Mouse (Mus musculus): Measurements from ENCODE around the gene Anapc7. TPM values are rescaled to one million over a fixed set of nuclear protein-coding genes. Genes with fewer than 3 reads are reported as not detected.
"Not testable (repeated sequence)": the region's sequence is repeated elsewhere in the genome, so short reads cannot be mapped to it uniquely, and the experiment has no call there.

Anapc7 gene
- polyA plus RNA-seq, 1 experiment from 2014 or later: 28.3 TPM

GRCm38 (mm10) chr5:122415465-122415864 is 6.0 kb upstream of the Anapc7 start:
- no peaks in the 10 kb centered on the region for H3K36me3 ChIP-seq (ENCODE audit: control insufficient read depth, insufficient read depth, low read length)
- H3K27ac ChIP-seq (ENCODE audit: low read depth, low read length): no peak overlapping the region
- 90% methylated on average over 12 of the region's 12 CpGs for WGBS
- H3K4me3 ChIP-seq (ENCODE audit: low read depth, low read length): no peak overlapping the region
- no peaks in the 10 kb centered on the region for H3K27me3 ChIP-seq (ENCODE audit: control insufficient read depth, insufficient read depth, low read length)
- H3K9ac ChIP-seq (ENCODE audit: low read length): no peak overlapping the region
- ATAC-seq (replicated peaks; ENCODE audit: low FRiP score): no peak
- H3K9me3 ChIP-seq (ENCODE audit: control insufficient read depth, low read length): no peaks in the 10 kb centered on the region
- no peaks in the 10 kb centered on the region for H3K4me1 ChIP-seq (replicated peaks; ENCODE audit: control insufficient read depth, insufficient read depth, low read length)
- H3K4me2 ChIP-seq (ENCODE audit: low read depth, low read length, severe bottlenecking): no peak overlapping the region
- no peak for DNase-seq (ENCODE audit: low spot score)

GRCm38 (mm10) chr5:122420676-122421075 is 817 bp upstream of the Anapc7 start:
- H3K4me2 ChIP-seq (ENCODE audit: low read depth, low read length, severe bottlenecking); ATAC-seq (replicated peaks; ENCODE audit: low FRiP score): not testable (repeated sequence)

GRCm38 (mm10) chr5:122422071-122422964 is 825 bp downstream of the Anapc7 start:
- no peaks in the 10 kb centered on the region for H3K27me3 ChIP-seq (ENCODE audit: control insufficient read depth, insufficient read depth, low read length)
- H3K36me3 ChIP-seq (ENCODE audit: control insufficient read depth, insufficient read depth, low read length): no peaks in the 10 kb centered on the region
- H3K4me3 ChIP-seq (ENCODE audit: low read depth, low read length): peak overlapping the region; percentile 98
- peak overlapping the region; percentile 89 for H3K9ac ChIP-seq (ENCODE audit: low read length)
- DNase-seq (ENCODE audit: low spot score): peak; percentile 93
- peaks cover 3% of the 10 kb centered on the region; the same call in 1 of the 2 replicates for H3K4me1 ChIP-seq (replicated peaks; ENCODE audit: control insufficient read depth, insufficient read depth, low read length)
- under 1% methylated on average over 73 of the region's 73 CpGs for WGBS
- H3K4me2 ChIP-seq (ENCODE audit: low read depth, low read length, severe bottlenecking): peak overlapping the region; percentile 62
- H3K27ac ChIP-seq (ENCODE audit: low read depth, low read length): peak overlapping the region; percentile 85
- ATAC-seq (replicated peaks; ENCODE audit: low FRiP score): peak; percentile 84
- H3K9me3 ChIP-seq (ENCODE audit: control insufficient read depth, low read length): no peaks in the 10 kb centered on the region

More at GRCm38 (mm10) chr5:122420676-122421075, 817 bp upstream of the Anapc7 start:
- not testable (repeated sequence) for H3K27ac ChIP-seq (ENCODE audit: low read depth, low read length); H3K9me3 ChIP-seq (ENCODE audit: control insufficient read depth, low read length); DNase-seq (ENCODE audit: low spot score); H3K4me1 ChIP-seq (replicated peaks; ENCODE audit: control insufficient read depth, insufficient read depth, low read length); H3K27me3 ChIP-seq (ENCODE audit: control insufficient read depth, insufficient read depth, low read length); H3K4me3 ChIP-seq (ENCODE audit: low read depth, low read length); H3K36me3 ChIP-seq (ENCODE audit: control insufficient read depth, insufficient read depth, low read length); H3K9ac ChIP-seq (ENCODE audit: low read length)
- WGBS: 63% methylated on average over 4 of the region's 4 CpGs

GRCm38 (mm10) chr5:122423083-122423482 is 1.6 kb downstream of the Anapc7 start:
- no peak for DNase-seq (ENCODE audit: low spot score)
- Histone ChIP-seq H3K9me3 (ENCODE audit: control insufficient read depth, low read length) (no peaks in the 10 kb centered on the region), H3K4me2 (ENCODE audit: low read depth, low read length, severe bottlenecking) (peak overlapping the region; percentile 62), H3K27me3 (ENCODE audit: control insufficient read depth, insufficient read depth, low read length) (no peaks in the 10 kb centered on the region), H3K9ac (ENCODE audit: low read length) (peak overlapping the region; percentile 89), H3K27ac (ENCODE audit: low read depth, low read length) (no peak overlapping the region), H3K36me3 (ENCODE audit: control insufficient read depth, insufficient read depth, low read length) (no peaks in the 10 kb centered on the region; the same call in 1 of the 2 replicates), H3K4me1 (replicated peaks; ENCODE audit: control insufficient read depth, insufficient read depth, low read length) (peaks cover 3% of the 10 kb centered on the region; the same call in 1 of the 2 replicates), H3K4me3 (ENCODE audit: low read depth, low read length) (peak overlapping the region; percentile 98)
- no peak for ATAC-seq (replicated peaks; ENCODE audit: low FRiP score)
- WGBS: 40% methylated on average over 15 of the region's 15 CpGs

GRCm38 (mm10) chr5:122425550-122425949 is 4.1 kb downstream of the Anapc7 start:
- Histone ChIP-seq H3K27ac (ENCODE audit: low read depth, low read length) (no peak overlapping the region), H3K9ac (ENCODE audit: low read length) (no peak overlapping the region), H3K9me3 (ENCODE audit: control insufficient read depth, low read length) (no peaks in the 10 kb centered on the region), H3K4me1 (replicated peaks; ENCODE audit: control insufficient read depth, insufficient read depth, low read length) (peaks cover 3% of the 10 kb centered on the region; the same call in 1 of the 2 replicates), H3K4me3 (ENCODE audit: low read depth, low read length) (no peak overlapping the region), H3K36me3 (ENCODE audit: control insufficient read depth, insufficient read depth, low read length) (peaks cover 8% of the 10 kb centered on the region), H3K4me2 (ENCODE audit: low read depth, low read length, severe bottlenecking) (no peak overlapping the region), H3K27me3 (ENCODE audit: control insufficient read depth, insufficient read depth, low read length) (no peaks in the 10 kb centered on the region)
- 94% methylated on average over 2 of the region's 2 CpGs for WGBS
- ATAC-seq (replicated peaks; ENCODE audit: low FRiP score) (no peak), DNase-seq (ENCODE audit: low spot score) (no peak)

- Histone ChIP-seq H3K4me1 (replicated peaks; ENCODE audit: control insufficient read depth, insufficient read depth, low read length) (no peaks in the 10 kb centered on the region), H3K9ac (ENCODE audit: low read length) (no peak overlapping the region), H3K4me3 (ENCODE audit: low read depth, low read length) (no peak overlapping the region), H3K27ac (ENCODE audit: low read depth, low read length) (no peak overlapping the region), H3K36me3 (ENCODE audit: control insufficient read depth, insufficient read depth, low read length) (peaks cover 23% of the 10 kb centered on the region), H3K9me3 (ENCODE audit: control insufficient read depth, low read length) (no peaks in the 10 kb centered on the region), H3K4me2 (ENCODE audit: low read depth, low read length, severe bottlenecking) (no peak overlapping the region), H3K27me3 (ENCODE audit: control insufficient read depth, insufficient read depth, low read length) (no peaks in the 10 kb centered on the region)
- no peak for ATAC-seq (replicated peaks; ENCODE audit: low FRiP score)
- WGBS: 89% methylated on average over 4 of the region's 4 CpGs
- no peak for DNase-seq (ENCODE audit: low spot score)
These were observed 8.7 kb downstream of the Anapc7 start for GRCm38 (mm10) chr5:122430036-122430775.

- no peaks in the 10 kb centered on the region for H3K27me3 ChIP-seq (ENCODE audit: control insufficient read depth, insufficient read depth, low read length)
- no peak overlapping the region for H3K4me2 ChIP-seq (ENCODE audit: low read depth, low read length, severe bottlenecking)
- H3K27ac ChIP-seq (ENCODE audit: low read depth, low read length): no peak overlapping the region
- peaks cover 26% of the 10 kb centered on the region for H3K36me3 ChIP-seq (ENCODE audit: control insufficient read depth, insufficient read depth, low read length)
- DNase-seq (ENCODE audit: low spot score) (no peak), ATAC-seq (replicated peaks; ENCODE audit: low FRiP score) (no peak)
- H3K4me3 ChIP-seq (ENCODE audit: low read depth, low read length): no peak overlapping the region
- H3K4me1 ChIP-seq (replicated peaks; ENCODE audit: control insufficient read depth, insufficient read depth, low read length): no peaks in the 10 kb centered on the region
- 95% methylated on average over 8 of the region's 8 CpGs for WGBS
- no peak overlapping the region for H3K9ac ChIP-seq (ENCODE audit: low read length)
- no peaks in the 10 kb centered on the region for H3K9me3 ChIP-seq (ENCODE audit: control insufficient read depth, low read length)
These were observed 9.7 kb downstream of the Anapc7 start for GRCm38 (mm10) chr5:122431221-122431620.

GRCm38 (mm10) chr5:122434541-122434940 is 13.0 kb downstream of the Anapc7 start:
- Histone ChIP-seq H3K9ac (ENCODE audit: low read length) (no peak overlapping the region), H3K4me2 (ENCODE audit: low read depth, low read length, severe bottlenecking) (no peak overlapping the region), H3K27ac (ENCODE audit: low read depth, low read length) (no peak overlapping the region), H3K36me3 (ENCODE audit: control insufficient read depth, insufficient read depth, low read length) (peaks cover 39% of the 10 kb centered on the region), H3K4me1 (replicated peaks; ENCODE audit: control insufficient read depth, insufficient read depth, low read length) (no peaks in the 10 kb centered on the region), H3K4me3 (ENCODE audit: low read depth, low read length) (no peak overlapping the region), H3K9me3 (ENCODE audit: control insufficient read depth, low read length) (no peaks in the 10 kb centered on the region), H3K27me3 (ENCODE audit: control insufficient read depth, insufficient read depth, low read length) (no peaks in the 10 kb centered on the region)
- peak; percentile 48 for DNase-seq (ENCODE audit: low spot score)
- ATAC-seq (replicated peaks; ENCODE audit: low FRiP score): no peak
- WGBS: 79% methylated on average over 4 of the region's 4 CpGs

All from forebrain, embryonic 11.5 days (tissue).